Mouse (Mus musculus): ENCODE results near the gene Eif4h.

- TF ChIP-seq CTCF (IDR thresholded peaks at IDR 0.05; ENCODE audit: control insufficient read depth, insufficient read depth, insufficient replicate concordance, low read depth, low read length) = no peak
- TF ChIP-seq POLR2A (IDR thresholded peaks at IDR 0.05; ENCODE audit: control insufficient read depth, low read depth, low read length) = no peak
Measured at GRCm38 (mm10) chr5:134584798-134585197, 54.5 kb downstream of the Eif4h start.

Measured in testis, adult 2 months (tissue).